In the genomic region with DNA sequence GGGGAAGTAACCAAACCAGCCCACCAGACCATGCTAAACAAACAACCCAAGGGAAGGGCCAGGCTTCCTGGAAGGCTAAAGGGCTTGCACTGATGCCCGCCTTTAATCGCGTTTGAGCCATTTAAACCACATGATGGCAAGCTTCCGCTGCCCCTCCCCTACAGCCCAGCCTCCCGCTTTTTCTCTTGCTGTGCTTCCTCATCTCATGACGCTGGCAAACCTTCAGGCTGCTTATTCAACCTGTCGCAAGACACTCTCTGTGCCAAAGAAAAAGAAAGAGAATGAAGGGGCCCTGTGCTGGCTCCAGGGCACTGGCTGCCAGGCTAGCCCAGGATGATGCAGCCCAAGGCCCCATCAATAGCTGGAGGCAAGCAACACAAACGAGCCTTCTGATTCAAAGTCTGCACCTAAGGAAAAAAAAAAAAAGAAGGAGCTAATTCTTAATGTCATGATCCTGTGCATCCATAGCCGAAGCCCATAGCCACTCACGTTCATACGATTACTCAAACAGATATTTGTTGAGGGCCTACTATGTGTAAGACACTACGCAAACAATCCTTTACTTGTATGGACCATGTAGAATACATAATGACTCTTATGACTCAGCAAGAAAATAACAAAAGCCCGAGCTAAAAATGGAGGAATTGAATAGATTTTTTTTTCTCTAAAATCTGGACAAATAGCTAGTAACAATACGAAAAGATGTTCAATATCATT, we compare ENCODE assay signal across 10 mouse cellular contexts.
A peak's percentile ranks its signal among the peaks of the same experiment; 100 is the strongest.
DNase-seq lines count a peak whose midpoint lies in the region; ATAC-seq and TF ChIP-seq lines count a peak whose summit lies in the region.
"Had no signal": no experiment of that assay in that cellular context is flagged by ENCODE, and none has a peak within 500 bp of the region (broad histone marks: within the 10 kb centered on the region; RNA-seq: fewer than 3 reads in every experiment).

No protein-coding gene starts in this region.

- DNase-seq in cerebellum, postnatal 10 days: peak; percentile 83 to 89
- no peak for DNase-seq in cerebellum, adult 18-20 months
- peak; percentile 61 for DNase-seq in midbrain, postnatal 0 days (ENCODE audit: low spot score)
- DNase-seq in midbrain, embryonic 11.5 days (ENCODE audit: low spot score, missing footprints): no peak
- peak; percentile 47 for DNase-seq in forebrain, postnatal 0 days
- peak; percentile 29 for DNase-seq in liver, adult 2 months (ENCODE audit: extremely low read depth, low read depth, low spot score)
- DNase-seq in spleen, adult 12 weeks (ENCODE audit: low spot score): peak; percentile 14
- DNase-seq: liver, embryonic 13.5 days had no signal

- no peak overlapping the region for H3K27ac ChIP-seq in midbrain, postnatal 0 days (ENCODE audit: low read depth, low read length)
- no peak overlapping the region for H3K27ac ChIP-seq in midbrain, embryonic 11.5 days (ENCODE audit: low read depth, low read length)
- no peak overlapping the region for H3K27ac ChIP-seq in forebrain, postnatal 0 days (ENCODE audit: low read depth, low read length)
- H3K27ac ChIP-seq in liver, adult 2 months (replicated peaks; ENCODE audit: insufficient read depth, low read depth, low read length): no peak overlapping the region
- no peak overlapping the region for H3K27ac ChIP-seq in intestine, embryonic 15.5 days

- H3K4me2 ChIP-seq in midbrain, postnatal 0 days (ENCODE audit: low read depth, low read length, poor library complexity, severe bottlenecking): no peak overlapping the region
- no peak overlapping the region for H3K4me2 ChIP-seq in midbrain, embryonic 11.5 days
- no peak overlapping the region for H3K4me2 ChIP-seq in forebrain, postnatal 0 days (ENCODE audit: low read depth)
- H3K4me2 ChIP-seq in intestine, embryonic 15.5 days (replicated peaks): no peak overlapping the region
- H3K4me2 ChIP-seq: liver, embryonic 13.5 days had no signal

- WGBS in midbrain, postnatal 0 days: 57% methylated on average over 14 of the region's 14 CpGs
- 67% methylated on average over 14 of the region's 14 CpGs for WGBS in midbrain, embryonic 11.5 days
- WGBS in forebrain, postnatal 0 days: 40% methylated on average over 14 of the region's 14 CpGs
- WGBS in liver, adult 2 months: 77% methylated on average over 14 of the region's 14 CpGs
- WGBS in intestine, embryonic 15.5 days: 58% methylated on average over 14 of the region's 14 CpGs

- H3K36me3 ChIP-seq in midbrain, postnatal 0 days (ENCODE audit: insufficient read depth, low read length): no peaks in the 10 kb centered on the region
- H3K36me3 ChIP-seq in midbrain, embryonic 11.5 days (ENCODE audit: control insufficient read depth, insufficient read depth, low read length): no peaks in the 10 kb centered on the region
- no peaks in the 10 kb centered on the region for H3K36me3 ChIP-seq in forebrain, postnatal 0 days (ENCODE audit: insufficient read depth)
- no peaks in the 10 kb centered on the region for H3K36me3 ChIP-seq in liver, adult 2 months (ENCODE audit: control insufficient read depth, insufficient read depth, low read length)
- no peaks in the 10 kb centered on the region for H3K36me3 ChIP-seq in intestine, embryonic 15.5 days
- H3K36me3 ChIP-seq: G1E; liver, embryonic 13.5 days had no signal

- H3K4me1 ChIP-seq in midbrain, postnatal 0 days (ENCODE audit: insufficient read depth, low read length): no peaks in the 10 kb centered on the region
- no peaks in the 10 kb centered on the region for H3K4me1 ChIP-seq in midbrain, embryonic 11.5 days (ENCODE audit: control insufficient read depth, insufficient read depth, low read length)
- H3K4me1 ChIP-seq in forebrain, postnatal 0 days (ENCODE audit: insufficient read depth): no peaks in the 10 kb centered on the region
- H3K4me1 ChIP-seq in liver, adult 2 months (ENCODE audit: control insufficient read depth, insufficient read depth, low read length): peaks cover 6% of the 10 kb centered on the region
- H3K4me1 ChIP-seq in intestine, embryonic 15.5 days (replicated peaks): no peaks in the 10 kb centered on the region

- no peak overlapping the region for H3K4me3 ChIP-seq in midbrain, postnatal 0 days (ENCODE audit: low read depth, low read length)
- no peak overlapping the region for H3K4me3 ChIP-seq in midbrain, embryonic 11.5 days (ENCODE audit: low read depth, low read length)
- no peak overlapping the region for H3K4me3 ChIP-seq in forebrain, postnatal 0 days (ENCODE audit: low read depth, low read length)
- H3K4me3 ChIP-seq in liver, adult 2 months (ENCODE audit: insufficient read depth, low read depth, low read length): no peak overlapping the region
- no peak overlapping the region for H3K4me3 ChIP-seq in intestine, embryonic 15.5 days (replicated peaks)
- H3K4me3 ChIP-seq: liver, embryonic 13.5 days had no signal

- no peaks in the 10 kb centered on the region for H3K9me3 ChIP-seq in midbrain, postnatal 0 days (ENCODE audit: low read length)
- H3K9me3 ChIP-seq in midbrain, embryonic 11.5 days (ENCODE audit: control insufficient read depth, low read length): no peaks in the 10 kb centered on the region
- H3K9me3 ChIP-seq in forebrain, postnatal 0 days (ENCODE audit: low read length): no peaks in the 10 kb centered on the region
- H3K9me3 ChIP-seq in intestine, embryonic 15.5 days: no peaks in the 10 kb centered on the region
- H3K9me3 ChIP-seq: G1E; liver, embryonic 13.5 days had no signal

- TF ChIP-seq CTCF in midbrain, postnatal 0 days (IDR thresholded peaks at IDR 0.05): no peak
- no peak for TF ChIP-seq CTCF in forebrain, postnatal 0 days (IDR thresholded peaks at IDR 0.05; ENCODE audit: low read depth)
- no peak for TF ChIP-seq CTCF in liver, adult 2 months (IDR thresholded peaks at IDR 0.05; ENCODE audit: low read depth, low read length)

- H3K9ac ChIP-seq in midbrain, postnatal 0 days (replicated peaks; ENCODE audit: low read length, poor library complexity, severe bottlenecking): no peak overlapping the region
- no peak overlapping the region for H3K9ac ChIP-seq in midbrain, embryonic 11.5 days (ENCODE audit: low read length)
- no peak overlapping the region for H3K9ac ChIP-seq in forebrain, postnatal 0 days
- H3K9ac ChIP-seq in liver, adult 2 months (ENCODE audit: low read depth, low read length): no peak overlapping the region
- no peak overlapping the region for H3K9ac ChIP-seq in intestine, embryonic 15.5 days
- H3K9ac ChIP-seq: liver, embryonic 13.5 days had no signal

- no peaks in the 10 kb centered on the region for H3K79me2 ChIP-seq in liver, adult 2 months (ENCODE audit: control insufficient read depth, insufficient read depth, low read length)

- no peaks in the 10 kb centered on the region for H3K27me3 ChIP-seq in midbrain, postnatal 0 days (ENCODE audit: insufficient read depth, low read length)
- H3K27me3 ChIP-seq in midbrain, embryonic 11.5 days (ENCODE audit: control insufficient read depth, insufficient read depth, low read length): no peaks in the 10 kb centered on the region
- H3K27me3 ChIP-seq in forebrain, postnatal 0 days (ENCODE audit: insufficient read depth, low read length): no peaks in the 10 kb centered on the region
- no peaks in the 10 kb centered on the region for H3K27me3 ChIP-seq in liver, adult 2 months (ENCODE audit: control insufficient read depth, insufficient read depth, low read length)
- H3K27me3 ChIP-seq in intestine, embryonic 15.5 days (replicated peaks): no peaks in the 10 kb centered on the region
- H3K27me3 ChIP-seq: liver, embryonic 13.5 days had no signal

- TF ChIP-seq POLR2A in liver, adult 2 months (IDR thresholded peaks at IDR 0.05; ENCODE audit: extremely low read depth, insufficient read depth, low read length): no peak

- ATAC-seq in midbrain, postnatal 0 days (ENCODE audit: low FRiP score): no peak
- no peak for ATAC-seq in midbrain, embryonic 11.5 days (ENCODE audit: low FRiP score)
- ATAC-seq in forebrain, postnatal 0 days: peak; percentile 47; the same call in 1 of the 2 replicates
- no peak for ATAC-seq in intestine, embryonic 15.5 days

Comparison
In these comparisons a context has a peak if more than half of its experiments do, and no peak if none do; other contexts are left out.
1. DNase-seq: peak in cerebellum, postnatal 10 days (2 of 2), midbrain, postnatal 0 days (single experiment), forebrain, postnatal 0 days (single experiment), liver, adult 2 months (single experiment) and spleen, adult 12 weeks (single experiment); none in cerebellum, adult 18-20 months (0 of 2) and midbrain, embryonic 11.5 days (single experiment).